Mouse (Mus musculus): ENCODE results near the gene Hook2.
A peak's percentile ranks its signal among the peaks of the same experiment; 100 is the strongest.

Gene Hook2

GRCm38 (mm10) chr8:84990349-84990748, at the start of gene Hook2:
Hook2 (plus strand) TSS chr8:84990603.
- DNase-seq (ENCODE audit: low read depth, low spot score): peak; percentile 96

GRCm38 (mm10) chr8:84943699-84944098, 46.7 kb upstream of the Hook2 start:
- DNase-seq (ENCODE audit: low read depth, low spot score): no peak

GRCm38 (mm10) chr8:84944478-84945160, 45.8 kb upstream of the Hook2 start:
- no peak for DNase-seq (ENCODE audit: low read depth, low spot score)

DNA sequence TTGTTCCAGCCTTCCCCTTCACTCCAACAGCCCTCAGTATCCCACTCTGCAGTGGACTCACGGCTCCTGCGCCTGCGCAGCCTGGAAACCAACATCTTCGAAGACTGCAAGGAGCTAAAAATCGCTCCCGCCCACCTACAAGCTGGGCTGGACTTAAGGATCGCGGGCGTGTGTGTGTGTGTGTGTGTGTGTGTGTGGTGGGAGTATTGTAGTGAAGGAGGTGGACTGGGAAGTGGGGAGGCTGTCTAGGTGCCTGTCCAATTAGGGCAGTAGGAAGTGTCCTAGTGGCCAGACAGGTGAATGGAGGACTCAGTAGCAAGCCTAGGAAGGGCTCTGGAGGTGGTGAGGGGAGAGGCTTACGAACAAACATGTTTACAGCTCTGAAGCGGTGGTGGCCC, 45.2 kb upstream of the Hook2 start:
- DNase-seq (ENCODE audit: low read depth, low spot score): no peak

GRCm38 (mm10) chr8:84945633-84946527, 44.5 kb upstream of the Hook2 start:
- DNase-seq (ENCODE audit: low read depth, low spot score): no peak

DNA sequence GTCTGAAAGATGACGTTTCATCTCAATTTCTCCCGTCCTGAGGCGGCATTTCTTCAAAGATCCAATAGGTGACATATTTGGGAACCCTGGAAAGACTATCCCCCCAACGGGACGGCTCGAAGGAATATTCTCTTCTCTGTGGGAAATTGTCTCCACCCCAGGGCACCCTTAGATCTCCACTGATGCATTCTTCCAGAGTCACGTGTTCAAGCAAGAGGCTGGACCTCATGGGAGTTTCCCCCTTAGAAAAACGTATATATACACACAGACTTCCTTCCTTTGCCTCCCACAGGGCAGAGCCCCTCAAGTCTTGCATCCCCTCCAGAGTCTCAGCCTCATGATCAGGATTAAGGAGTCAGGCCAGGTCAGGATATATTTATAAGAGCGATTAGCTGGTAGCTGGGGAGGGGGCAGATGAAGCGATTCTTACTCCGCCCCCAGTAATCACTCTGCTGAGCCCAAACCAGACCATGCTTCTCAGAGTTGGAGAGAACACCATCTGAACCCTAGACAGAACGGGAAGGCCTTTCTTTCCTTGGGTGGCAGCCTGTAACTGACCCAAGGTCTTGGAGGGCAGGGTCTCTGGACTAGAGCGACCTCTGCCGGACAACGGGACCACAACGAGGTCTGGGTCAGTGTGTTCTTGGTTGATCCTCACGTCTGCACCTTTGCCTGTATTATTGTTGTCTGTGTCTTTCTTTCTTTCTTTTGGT, 43.7 kb upstream of the Hook2 start, which contains the start of gene Rtbdn:
Gene Rtbdn, plus strand, starts transcription at position 464 of the 713 bp plus-strand sequence.
- DNase-seq (ENCODE audit: low read depth, low spot score): no peak

DNA sequence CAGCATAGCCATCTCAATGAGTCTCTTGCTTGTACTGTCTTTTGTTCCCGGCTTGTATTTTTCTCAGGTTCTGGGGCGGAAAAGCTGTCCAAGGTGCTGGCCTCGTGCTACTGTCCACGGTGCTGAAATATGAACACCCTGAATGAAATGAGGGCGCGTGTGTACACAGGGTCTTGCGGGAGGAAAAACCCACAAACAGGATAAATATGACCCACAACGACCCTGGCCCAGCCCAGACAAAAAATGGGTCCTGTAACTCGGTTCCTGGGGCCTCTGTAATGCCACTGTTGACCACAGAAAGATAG, 43.2 kb upstream of the Hook2 start:
- DNase-seq (ENCODE audit: low read depth, low spot score): no peak

DNA sequence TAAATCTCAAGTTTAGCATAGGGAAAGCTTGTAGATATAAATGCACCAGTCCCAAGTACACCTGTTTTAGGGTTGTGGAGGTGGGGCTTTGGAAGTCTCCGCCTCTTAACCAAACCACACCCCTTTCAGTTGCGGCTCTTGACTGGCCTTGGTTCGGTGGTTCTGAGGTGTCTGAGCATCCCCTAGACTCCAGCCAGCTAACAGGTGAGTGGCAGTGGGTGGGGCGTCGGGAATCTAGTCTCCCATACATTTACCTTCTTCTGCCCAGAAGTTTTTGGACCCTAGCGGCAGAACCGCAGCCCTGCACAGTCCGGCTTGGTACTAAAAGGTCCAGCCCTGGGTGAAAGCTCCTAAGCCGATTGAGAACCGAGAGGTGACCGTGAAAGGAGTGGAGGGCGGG, 40.6 kb upstream of the Hook2 start:
- DNase-seq (ENCODE audit: low read depth, low spot score): no peak

DNA sequence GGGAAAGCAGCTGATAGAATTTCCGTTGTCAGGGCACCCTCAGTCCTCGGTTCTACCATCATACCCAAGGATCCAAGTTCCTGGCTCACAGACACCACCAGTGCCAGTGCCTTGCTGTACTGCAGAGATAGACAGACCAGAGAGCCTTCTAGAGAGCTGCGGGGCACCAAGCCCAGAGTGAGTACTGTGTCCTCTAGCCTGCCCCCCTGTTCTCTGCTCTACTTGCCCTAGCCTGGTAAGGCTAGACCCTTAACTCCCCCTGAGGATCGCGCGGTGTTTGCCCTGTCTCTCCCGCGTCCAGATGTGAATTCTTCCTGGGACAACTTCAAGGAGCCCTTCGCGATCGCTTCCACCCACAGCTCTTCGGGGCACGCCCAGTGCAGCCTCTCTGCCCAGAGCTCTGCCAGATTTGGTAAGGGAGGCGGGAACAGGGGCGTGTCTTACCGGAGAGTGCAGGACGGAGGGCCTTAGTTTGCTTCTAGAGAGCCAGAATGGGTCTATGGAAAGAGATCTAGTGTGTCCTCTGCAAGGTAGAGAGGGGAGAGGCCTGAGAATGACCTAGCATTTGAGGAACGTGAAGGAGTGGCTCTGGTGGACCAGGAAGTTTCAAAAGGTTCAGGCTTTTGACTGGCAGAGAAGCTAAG, 37.7 kb upstream of the Hook2 start:
- DNase-seq (ENCODE audit: low read depth, low spot score): no peak

- no peak for DNase-seq (ENCODE audit: low read depth, low spot score)
These were observed 33.6 kb upstream of the Hook2 start for GRCm38 (mm10) chr8:84956768-84957167.

DNA sequence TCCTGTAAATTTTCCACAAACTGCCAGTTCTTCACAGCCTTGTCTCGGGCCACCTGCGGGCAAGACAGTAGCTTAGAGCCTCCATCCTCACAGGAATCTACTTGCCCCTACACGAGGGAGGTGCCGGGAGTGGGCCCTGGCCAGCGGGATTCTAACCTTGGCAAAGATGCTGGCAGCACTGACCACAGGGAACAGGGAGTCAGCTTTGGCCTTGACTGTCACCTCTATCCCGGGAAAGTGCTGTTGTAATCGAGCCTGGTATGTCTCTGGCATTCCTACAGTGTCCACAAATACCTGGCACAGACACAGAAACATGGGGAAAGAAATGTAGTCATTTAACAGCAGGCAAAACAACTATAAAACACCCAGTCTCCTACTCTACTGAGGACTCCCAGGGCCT, 30.6 kb upstream of the Hook2 start:
- no peak for DNase-seq (ENCODE audit: low read depth, low spot score)

DNA sequence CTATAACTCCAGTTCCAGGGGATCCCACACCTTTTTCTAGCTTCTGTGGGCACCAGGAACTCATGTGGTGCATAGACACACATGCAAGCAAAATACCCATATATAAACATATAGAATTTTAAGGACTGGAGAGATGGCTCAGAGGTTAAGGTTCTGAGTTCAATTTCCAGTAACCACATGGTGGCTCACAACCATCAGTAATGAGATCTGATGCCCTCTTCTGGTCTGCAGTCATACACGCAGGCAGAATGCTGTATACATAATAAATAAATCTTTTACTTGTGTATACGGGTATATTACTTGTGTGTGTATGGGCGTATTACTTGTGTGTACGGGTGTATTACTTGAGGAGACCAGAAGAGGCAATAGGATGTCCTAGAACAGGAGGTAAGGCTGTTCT, 26.5 kb upstream of the Hook2 start:
- no peak for DNase-seq (ENCODE audit: low read depth, low spot score)

- DNase-seq (ENCODE audit: low read depth, low spot score): peak; percentile 93
These were observed 24.6 kb upstream of the Hook2 start for GRCm38 (mm10) chr8:84965731-84966291.

- DNase-seq (ENCODE audit: low read depth, low spot score): no peak
These were observed 23.8 kb upstream of the Hook2 start for GRCm38 (mm10) chr8:84966603-84967002.

DNA sequence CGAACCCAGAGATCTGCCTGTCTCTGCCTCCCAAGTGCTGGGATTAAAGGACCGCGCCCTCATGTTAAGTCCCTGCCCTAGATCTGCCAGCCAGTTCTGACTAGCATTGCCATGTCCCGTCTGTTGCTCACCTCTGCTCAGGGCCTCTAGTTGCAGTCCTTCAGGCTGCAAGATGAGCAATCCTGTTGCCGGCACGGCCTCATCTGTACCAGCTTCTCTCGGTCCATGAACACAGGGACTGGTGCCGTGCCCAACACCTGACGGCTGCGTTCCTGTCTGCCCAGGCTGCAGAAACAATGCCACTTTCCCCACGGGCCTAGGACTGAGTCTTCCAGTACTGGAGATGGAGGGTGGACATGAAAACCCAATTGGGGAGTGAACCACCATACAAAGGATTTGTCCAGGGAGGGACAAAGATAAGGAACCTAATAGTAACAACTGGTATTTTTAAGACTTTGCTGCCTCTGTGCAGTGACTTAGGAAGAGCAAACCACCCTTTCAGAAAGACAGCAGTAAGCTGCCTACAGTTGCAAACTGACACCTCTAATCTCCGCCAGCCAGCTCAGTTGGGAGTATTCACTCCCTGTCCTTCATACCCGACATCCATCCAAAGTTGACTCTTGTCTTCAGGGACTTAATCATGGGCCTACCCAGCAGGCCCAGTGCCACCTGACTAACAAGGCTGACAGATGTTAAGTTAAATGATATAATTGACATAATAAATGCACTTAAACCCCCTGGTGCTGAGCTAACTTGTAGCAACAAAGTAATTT, 22.7 kb upstream of the Hook2 start:
- no peak for DNase-seq (ENCODE audit: low read depth, low spot score)

- no peak for DNase-seq (ENCODE audit: low read depth, low spot score)
These were observed 21.8 kb upstream of the Hook2 start for GRCm38 (mm10) chr8:84968650-84969049.

DNA sequence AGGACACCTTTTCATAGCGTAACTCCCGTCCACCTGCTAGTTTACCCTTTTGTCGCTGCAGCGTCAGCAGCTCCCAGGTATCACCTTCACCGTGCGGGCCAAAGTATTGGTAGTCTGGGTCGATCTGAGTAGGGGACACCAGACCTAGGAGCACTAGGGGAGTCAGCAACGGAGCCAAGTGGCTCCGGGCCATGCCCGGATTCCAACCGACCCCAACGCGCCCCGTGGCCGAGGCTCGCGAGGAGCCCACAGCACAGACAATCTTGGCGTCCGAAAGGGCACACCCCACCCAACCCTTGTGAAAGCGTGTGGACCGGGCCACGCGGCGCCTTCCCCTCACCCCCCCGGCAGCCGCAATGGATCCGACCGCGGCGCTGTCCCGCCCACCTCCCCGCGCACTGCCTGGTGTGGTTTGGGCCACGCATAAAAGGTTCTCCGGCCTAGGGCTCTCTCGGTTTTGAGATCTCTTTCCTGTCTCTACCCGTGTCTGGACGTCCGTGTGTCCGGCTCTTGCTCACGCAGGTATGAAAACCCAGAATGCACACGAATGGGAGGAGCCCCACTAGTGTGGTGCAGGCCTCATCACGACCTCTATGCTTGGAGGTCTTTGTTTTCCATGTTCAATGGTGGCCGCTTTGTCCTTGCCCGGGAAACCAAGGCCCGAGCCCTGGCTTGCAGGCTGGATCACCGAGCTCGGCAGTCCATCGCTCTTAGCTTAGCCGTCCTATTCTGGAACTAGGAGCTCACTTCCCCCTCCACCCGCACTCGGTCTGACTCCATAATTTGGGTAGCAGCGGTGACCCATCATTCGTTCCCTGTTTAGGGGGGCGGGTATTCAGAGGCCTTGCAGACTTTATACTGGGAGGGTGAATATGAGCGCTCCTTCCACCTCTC, 20.9 kb upstream of the Hook2 start, which contains the start of the genes Gm49661, Prdx2 and Rnaseh2a:
Gene Gm49661, minus strand, starts transcription at position 193 of the 894 bp plus-strand sequence.
Gene Prdx2, plus strand, starts transcription at position 347 of the 894 bp plus-strand sequence.
Gene Rnaseh2a, minus strand, starts transcription at position 527 of the 894 bp plus-strand sequence.
- no peak for DNase-seq (ENCODE audit: low read depth, low spot score)

- no peak for DNase-seq (ENCODE audit: low read depth, low spot score)
These were observed 20.1 kb upstream of the Hook2 start for GRCm38 (mm10) chr8:84970135-84970790.

DNA sequence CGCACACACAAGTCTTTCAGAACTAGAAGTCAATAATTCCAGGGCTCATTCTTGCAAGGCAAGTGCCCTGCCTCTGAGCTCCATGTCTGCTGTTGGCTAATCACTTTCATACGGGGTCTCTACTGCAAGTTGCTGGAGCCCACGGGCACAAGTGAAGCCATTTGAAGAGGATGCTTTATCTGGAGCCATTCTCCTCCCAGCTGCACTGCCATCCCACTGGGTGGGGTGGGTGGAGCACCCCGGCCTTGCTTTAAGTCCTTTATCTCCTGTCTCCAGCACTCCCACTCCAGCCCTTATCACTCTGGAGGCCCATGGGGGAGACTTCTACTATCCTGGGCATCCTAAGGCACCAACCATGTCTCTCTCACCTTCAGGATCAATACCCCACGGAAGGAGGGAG, 19.5 kb upstream of the Hook2 start:
- DNase-seq (ENCODE audit: low read depth, low spot score): no peak

All from brain, embryonic 18.5 days (tissue).